Mouse (Mus musculus): Measurements from ENCODE around the gene Npm3. TPM values are rescaled to one million over a fixed set of nuclear protein-coding genes. Genes with fewer than 3 reads are reported as not detected.

Npm3 gene
- polyA plus RNA-seq, 1 experiment from 2014 or later: 19.5 TPM

DNA sequence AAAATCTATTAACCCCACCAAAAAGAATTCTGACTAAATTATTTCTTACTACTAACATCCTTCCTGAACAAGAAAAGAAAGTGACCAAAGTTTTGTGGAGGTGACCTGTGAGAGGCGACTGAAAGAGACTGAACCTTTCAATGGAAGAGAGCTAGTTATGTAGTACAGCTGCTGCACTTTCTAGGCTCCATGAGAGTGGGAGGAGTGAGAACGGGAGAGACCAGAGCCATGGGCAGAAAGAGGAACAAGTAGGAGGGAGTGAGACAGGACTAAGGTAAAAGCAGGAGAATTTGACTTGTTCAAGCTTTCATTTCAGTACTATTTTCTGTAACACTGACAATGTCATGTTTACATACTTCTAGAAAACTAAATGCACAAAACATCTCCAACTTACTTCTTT lies 26.1 kb upstream of the Npm3 start:
- Histone ChIP-seq H3K4me3 (ENCODE audit: low read depth, low read length) (no peak overlapping the region), H3K27me3 (ENCODE audit: control insufficient read depth, insufficient read depth, low read length) (no peaks in the 10 kb centered on the region), H3K36me3 (ENCODE audit: control insufficient read depth, insufficient read depth, low read length) (peaks cover 24% of the 10 kb centered on the region), H3K4me1 (ENCODE audit: control insufficient read depth, insufficient read depth, low read length) (no peaks in the 10 kb centered on the region), H3K9me3 (ENCODE audit: control insufficient read depth, low read length) (no peaks in the 10 kb centered on the region), H3K9ac (ENCODE audit: low read length) (no peak overlapping the region), H3K27ac (replicated peaks; ENCODE audit: low read depth, low read length) (no peak overlapping the region), H3K4me2 (ENCODE audit: low read depth, severe bottlenecking) (no peak overlapping the region)
- WGBS: 86% methylated on average over 2 of the region's 2 CpGs
- no peak for DNase-seq (ENCODE audit: low spot score)
- no peak for ATAC-seq (ENCODE audit: insufficient number of reproducible peaks, low FRiP score, low TSS enrichment, low read depth)

DNA sequence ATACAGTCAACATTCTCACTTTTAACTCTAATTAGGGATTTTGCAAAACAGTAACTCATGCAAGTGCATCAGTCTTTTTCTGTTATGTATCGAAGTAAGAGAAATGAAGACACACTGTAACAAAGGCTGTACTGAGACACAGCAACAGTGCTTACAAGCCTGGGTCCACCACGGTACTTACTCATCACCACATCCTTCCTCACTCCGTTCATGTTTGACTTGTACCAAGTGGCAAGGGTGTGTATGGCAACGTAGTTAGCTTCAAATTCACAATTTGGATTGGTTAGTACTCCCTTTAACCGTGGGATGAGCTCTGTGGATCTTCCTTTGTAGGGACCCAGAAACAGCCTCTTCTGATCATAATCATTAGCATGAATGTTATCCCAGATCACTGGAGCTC lies 22.1 kb upstream of the Npm3 start:
- no peaks in the 10 kb centered on the region for H3K27me3 ChIP-seq (ENCODE audit: control insufficient read depth, insufficient read depth, low read length)
- H3K4me2 ChIP-seq (ENCODE audit: low read depth, severe bottlenecking): no peak overlapping the region
- ATAC-seq (ENCODE audit: insufficient number of reproducible peaks, low FRiP score, low TSS enrichment, low read depth) (no peak), DNase-seq (ENCODE audit: low spot score) (no peak)
- H3K27ac ChIP-seq (replicated peaks; ENCODE audit: low read depth, low read length): no peak overlapping the region
- H3K4me1 ChIP-seq (ENCODE audit: control insufficient read depth, insufficient read depth, low read length): no peaks in the 10 kb centered on the region
- no peaks in the 10 kb centered on the region for H3K9me3 ChIP-seq (ENCODE audit: control insufficient read depth, low read length)
- no peak overlapping the region for H3K4me3 ChIP-seq (ENCODE audit: low read depth, low read length)
- no peak overlapping the region for H3K9ac ChIP-seq (ENCODE audit: low read length)
- 94% methylated on average over 5 of the region's 5 CpGs for WGBS
- peaks cover 38% of the 10 kb centered on the region for H3K36me3 ChIP-seq (ENCODE audit: control insufficient read depth, insufficient read depth, low read length)

DNA sequence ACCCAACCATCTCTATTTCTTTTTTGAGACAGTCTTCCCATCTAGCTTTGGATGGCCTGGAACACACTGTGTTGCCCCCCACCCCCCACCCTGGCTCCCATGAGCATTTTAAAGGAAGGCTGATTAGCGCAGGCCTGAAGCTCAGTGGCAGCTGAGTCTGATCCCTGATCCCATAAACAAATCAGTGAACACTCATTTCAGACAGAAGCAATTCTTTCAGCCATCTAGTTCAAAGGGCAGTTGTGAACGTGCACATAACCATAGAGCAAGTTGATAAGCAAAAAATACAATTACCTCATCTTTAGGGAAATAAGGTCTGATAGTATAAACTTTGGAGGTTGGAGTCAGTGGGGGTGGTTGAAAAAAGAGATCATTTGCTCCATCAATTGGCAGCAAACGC lies 11.4 kb upstream of the Npm3 start:
- Histone ChIP-seq H3K9me3 (ENCODE audit: control insufficient read depth, low read length) (no peaks in the 10 kb centered on the region; the same call in 1 of the 2 replicates), H3K36me3 (ENCODE audit: control insufficient read depth, insufficient read depth, low read length) (peaks cover 45% of the 10 kb centered on the region), H3K9ac (ENCODE audit: low read length) (no peak overlapping the region), H3K27ac (replicated peaks; ENCODE audit: low read depth, low read length) (no peak overlapping the region), H3K27me3 (ENCODE audit: control insufficient read depth, insufficient read depth, low read length) (no peaks in the 10 kb centered on the region), H3K4me1 (ENCODE audit: control insufficient read depth, insufficient read depth, low read length) (no peaks in the 10 kb centered on the region), H3K4me2 (ENCODE audit: low read depth, severe bottlenecking) (no peak overlapping the region), H3K4me3 (ENCODE audit: low read depth, low read length) (no peak overlapping the region)
- ATAC-seq (ENCODE audit: insufficient number of reproducible peaks, low FRiP score, low TSS enrichment, low read depth) (no peak), DNase-seq (ENCODE audit: low spot score) (no peak)
- 91% methylated on average over 3 of the region's 3 CpGs for WGBS

DNA sequence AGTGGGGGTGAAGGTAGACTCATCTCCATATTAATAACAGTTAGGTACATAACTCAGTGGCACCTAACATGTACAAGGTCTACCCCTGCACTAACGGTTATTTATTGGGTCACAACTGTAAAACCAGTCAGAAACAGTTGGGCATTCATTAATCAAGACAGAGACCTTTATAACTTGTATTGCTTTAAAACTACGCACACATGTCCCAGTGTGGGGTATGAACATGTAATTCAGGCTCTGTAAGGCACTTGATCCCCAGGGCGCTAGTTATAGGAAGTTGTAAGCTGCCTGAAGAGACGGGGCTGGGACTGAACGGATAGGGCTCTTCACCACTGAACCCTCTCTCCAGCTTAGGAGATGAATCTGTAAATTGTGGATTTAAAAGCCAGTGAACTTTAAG lies 9.3 kb upstream of the Npm3 start:
- WGBS: 90% methylated on average over 5 of the region's 5 CpGs
- Histone ChIP-seq H3K4me1 (ENCODE audit: control insufficient read depth, insufficient read depth, low read length) (no peaks in the 10 kb centered on the region), H3K27me3 (ENCODE audit: control insufficient read depth, insufficient read depth, low read length) (no peaks in the 10 kb centered on the region), H3K9ac (ENCODE audit: low read length) (no peak overlapping the region), H3K27ac (replicated peaks; ENCODE audit: low read depth, low read length) (no peak overlapping the region), H3K36me3 (ENCODE audit: control insufficient read depth, insufficient read depth, low read length) (peaks cover 49% of the 10 kb centered on the region), H3K9me3 (ENCODE audit: control insufficient read depth, low read length) (no peaks in the 10 kb centered on the region; the same call in 1 of the 2 replicates), H3K4me3 (ENCODE audit: low read depth, low read length) (no peak overlapping the region), H3K4me2 (ENCODE audit: low read depth, severe bottlenecking) (no peak overlapping the region)
- DNase-seq (ENCODE audit: low spot score) (no peak), ATAC-seq (ENCODE audit: insufficient number of reproducible peaks, low FRiP score, low TSS enrichment, low read depth) (no peak)

DNA sequence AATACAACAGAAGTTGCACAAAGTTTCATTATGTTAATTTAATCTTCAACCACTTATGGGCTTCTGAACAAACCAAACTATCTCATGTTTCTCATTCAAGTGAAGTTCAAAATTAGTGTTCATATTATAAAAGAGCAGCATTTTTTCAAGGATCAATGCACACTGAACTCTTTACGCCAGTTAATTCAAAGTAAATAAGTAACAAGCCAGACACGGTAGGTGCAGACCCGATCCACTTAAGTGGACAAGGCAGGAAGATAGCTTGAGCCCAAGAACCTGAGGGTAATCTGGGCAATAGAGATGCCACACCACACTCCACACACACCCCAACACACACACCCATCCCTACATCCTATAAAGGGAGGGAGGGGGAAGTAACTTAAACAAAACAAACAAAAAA lies 4.2 kb upstream of the Npm3 start:
- H3K4me2 ChIP-seq (ENCODE audit: low read depth, severe bottlenecking): no peak overlapping the region
- no peak overlapping the region for H3K4me3 ChIP-seq (ENCODE audit: low read depth, low read length)
- H3K27ac ChIP-seq (replicated peaks; ENCODE audit: low read depth, low read length): no peak overlapping the region
- H3K4me1 ChIP-seq (ENCODE audit: control insufficient read depth, insufficient read depth, low read length): peaks cover 3% of the 10 kb centered on the region; the same call in 1 of the 2 replicates
- H3K27me3 ChIP-seq (ENCODE audit: control insufficient read depth, insufficient read depth, low read length): no peaks in the 10 kb centered on the region
- H3K9ac ChIP-seq (ENCODE audit: low read length): no peak overlapping the region
- 97% methylated on average over 3 of the region's 3 CpGs for WGBS
- H3K36me3 ChIP-seq (ENCODE audit: control insufficient read depth, insufficient read depth, low read length): peaks cover 35% of the 10 kb centered on the region
- no peaks in the 10 kb centered on the region for H3K9me3 ChIP-seq (ENCODE audit: control insufficient read depth, low read length)
- DNase-seq (ENCODE audit: low spot score): no peak
- ATAC-seq (ENCODE audit: insufficient number of reproducible peaks, low FRiP score, low TSS enrichment, low read depth): no peak

DNA sequence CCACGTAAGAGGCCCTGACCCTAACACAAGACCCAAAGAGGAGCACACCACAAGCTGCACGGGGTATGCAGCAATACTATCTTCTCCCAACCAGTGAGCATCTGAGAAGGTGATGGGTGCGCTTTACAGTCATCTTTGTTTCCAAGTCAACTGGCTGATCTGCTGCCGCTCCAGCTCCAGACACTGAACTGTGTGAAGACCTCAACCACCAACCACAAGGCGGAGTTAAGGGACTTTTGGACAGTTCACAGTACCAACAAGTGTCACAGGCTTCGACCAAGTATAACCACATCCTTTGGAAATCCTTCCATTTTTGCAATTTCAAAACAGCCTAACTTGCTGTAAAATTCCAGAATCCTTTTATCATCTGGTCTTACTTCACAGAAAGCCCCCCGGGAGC lies 2.5 kb upstream of the Npm3 start:
- no peak overlapping the region for H3K4me3 ChIP-seq (ENCODE audit: low read depth, low read length)
- H3K27ac ChIP-seq (replicated peaks; ENCODE audit: low read depth, low read length): no peak overlapping the region
- H3K9me3 ChIP-seq (ENCODE audit: control insufficient read depth, low read length): no peaks in the 10 kb centered on the region
- WGBS: 95% methylated on average over 7 of the region's 7 CpGs
- no peak overlapping the region for H3K9ac ChIP-seq (ENCODE audit: low read length)
- H3K27me3 ChIP-seq (ENCODE audit: control insufficient read depth, insufficient read depth, low read length): no peaks in the 10 kb centered on the region
- peaks cover 25% of the 10 kb centered on the region for H3K36me3 ChIP-seq (ENCODE audit: control insufficient read depth, insufficient read depth, low read length)
- no peak for DNase-seq (ENCODE audit: low spot score)
- H3K4me1 ChIP-seq (ENCODE audit: control insufficient read depth, insufficient read depth, low read length): peaks cover 8% of the 10 kb centered on the region
- no peak for ATAC-seq (ENCODE audit: insufficient number of reproducible peaks, low FRiP score, low TSS enrichment, low read depth)
- H3K4me2 ChIP-seq (ENCODE audit: low read depth, severe bottlenecking): no peak overlapping the region

DNA sequence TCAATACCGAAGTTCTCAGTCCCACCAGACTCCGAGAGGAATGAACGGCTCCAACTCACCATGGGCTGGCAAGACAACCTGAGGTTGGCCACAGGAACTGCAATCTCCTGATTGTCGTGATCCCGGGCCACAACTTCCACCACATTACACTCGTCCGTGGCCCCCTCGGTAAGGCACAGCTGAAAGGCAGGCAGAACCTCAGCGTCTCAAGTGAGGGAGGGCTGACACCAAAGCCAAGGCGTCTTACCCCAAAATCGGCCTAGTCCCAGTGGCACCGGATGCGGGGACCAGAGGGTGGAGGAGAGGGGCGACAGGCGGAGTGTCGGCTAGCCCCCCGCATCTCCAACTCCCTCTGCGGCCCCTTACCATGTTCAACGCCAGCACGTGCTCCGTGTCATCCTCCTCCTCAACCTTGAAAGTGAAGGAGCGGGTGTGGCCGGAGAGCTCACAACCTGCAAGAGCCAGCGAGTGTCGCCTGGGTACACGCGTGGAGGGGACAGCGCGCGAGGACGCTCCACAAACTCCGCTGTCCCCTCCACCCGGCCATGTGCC lies 624 bp downstream of the Npm3 start:
- ATAC-seq (ENCODE audit: insufficient number of reproducible peaks, low FRiP score, low TSS enrichment, low read depth) (0 out of 2 replicates have a peak, but pooled peaks have one; percentile 22), DNase-seq (ENCODE audit: low spot score) (peak; percentile 45)
- H3K27me3 ChIP-seq (ENCODE audit: control insufficient read depth, insufficient read depth, low read length): peaks cover 25% of the 10 kb centered on the region
- H3K4me1 ChIP-seq (ENCODE audit: control insufficient read depth, insufficient read depth, low read length): peaks cover 14% of the 10 kb centered on the region
- H3K36me3 ChIP-seq (ENCODE audit: control insufficient read depth, insufficient read depth, low read length): peaks cover 4% of the 10 kb centered on the region; the same call in 1 of the 2 replicates
- H3K9me3 ChIP-seq (ENCODE audit: control insufficient read depth, low read length): no peaks in the 10 kb centered on the region
- no peak overlapping the region for H3K27ac ChIP-seq (replicated peaks; ENCODE audit: low read depth, low read length)
- 2% methylated on average over 32 of the region's 33 CpGs for WGBS
- H3K4me2 ChIP-seq (ENCODE audit: low read depth, severe bottlenecking): peak overlapping the region; percentile 95
- peak overlapping the region; percentile 89 for H3K9ac ChIP-seq (ENCODE audit: low read length)
- peak overlapping the region; percentile 64 for H3K4me3 ChIP-seq (ENCODE audit: low read depth, low read length)

DNA sequence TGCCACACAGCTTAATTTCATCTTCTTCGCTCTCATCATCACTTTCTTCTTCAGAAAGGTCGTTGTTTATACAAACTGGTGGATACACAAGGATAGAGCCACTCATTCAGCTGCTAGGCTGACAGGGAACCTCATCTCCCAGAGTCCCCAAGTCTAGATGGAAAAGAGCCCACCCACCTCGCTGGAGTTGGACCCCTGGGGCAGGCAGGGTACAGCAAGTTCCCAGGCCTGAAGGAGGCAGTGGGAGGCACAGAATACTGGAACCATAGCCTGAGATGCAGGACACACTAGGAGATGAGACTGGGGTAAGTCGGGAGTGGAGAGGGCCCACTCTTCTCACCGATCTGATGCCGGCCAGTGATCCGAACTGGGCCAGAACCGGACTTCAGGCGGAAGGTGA lies 1.2 kb downstream of the Npm3 start:
- 53% methylated on average over 9 of the region's 9 CpGs for WGBS
- Histone ChIP-seq H3K4me2 (ENCODE audit: low read depth, severe bottlenecking) (peak overlapping the region; percentile 95), H3K9ac (ENCODE audit: low read length) (no peak overlapping the region), H3K4me1 (ENCODE audit: control insufficient read depth, insufficient read depth, low read length) (peaks cover 14% of the 10 kb centered on the region), H3K4me3 (ENCODE audit: low read depth, low read length) (peak overlapping the region; percentile 64), H3K36me3 (ENCODE audit: control insufficient read depth, insufficient read depth, low read length) (peaks cover 4% of the 10 kb centered on the region; the same call in 1 of the 2 replicates), H3K27me3 (ENCODE audit: control insufficient read depth, insufficient read depth, low read length) (peaks cover 31% of the 10 kb centered on the region), H3K27ac (replicated peaks; ENCODE audit: low read depth, low read length) (no peak overlapping the region), H3K9me3 (ENCODE audit: control insufficient read depth, low read length) (no peaks in the 10 kb centered on the region)
- ATAC-seq (ENCODE audit: insufficient number of reproducible peaks, low FRiP score, low TSS enrichment, low read depth) (no peak), DNase-seq (ENCODE audit: low spot score) (no peak)

Data from limb, embryonic 11.5 days (tissue).